In genomic region chr5:96471995-96472394, GRCm38 (mm10) we compare ENCODE assay signal across 19 mouse cellular contexts.
DNase-seq lines count a peak whose midpoint lies in the region; ATAC-seq and TF ChIP-seq lines count a peak whose summit lies in the region.
"Had no signal": no experiment of that assay in that cellular context is flagged by ENCODE, and none has a peak within 500 bp of the region (broad histone marks: within the 10 kb centered on the region; RNA-seq: fewer than 3 reads in every experiment).

No protein-coding gene starts in this region.

- H3K4me2 ChIP-seq in forebrain, embryonic 12.5 days: no peak overlapping the region
- no peak overlapping the region for H3K4me2 ChIP-seq in forebrain, embryonic 13.5 days
- H3K4me2 ChIP-seq in limb, embryonic 12.5 days: no peak overlapping the region
- H3K4me2 ChIP-seq: heart, embryonic 11.5 days; heart, embryonic 15.5 days; hindbrain, embryonic 13.5 days had no signal

- 0 out of 2 replicates have a peak overlapping the region, but pooled peaks have one; percentile 8 for H3K27ac ChIP-seq in forebrain, embryonic 12.5 days
- no peak overlapping the region for H3K27ac ChIP-seq in forebrain, embryonic 13.5 days
- H3K27ac ChIP-seq in kidney, adult 2 months (ENCODE audit: insufficient read depth, low read depth, low read length): no peak overlapping the region
- no peak overlapping the region for H3K27ac ChIP-seq in limb, embryonic 12.5 days
- H3K27ac ChIP-seq in limb, embryonic 10.5 days: no peak overlapping the region
- H3K27ac ChIP-seq: heart, adult 2 months; heart, embryonic 15.5 days; hindbrain, embryonic 13.5 days; hindbrain, postnatal 0 days had no signal

- H3K36me3 ChIP-seq in forebrain, embryonic 12.5 days (replicated peaks): no peaks in the 10 kb centered on the region
- H3K36me3 ChIP-seq in forebrain, embryonic 13.5 days (ENCODE audit: poor library complexity, severe bottlenecking): no peaks in the 10 kb centered on the region
- no peaks in the 10 kb centered on the region for H3K36me3 ChIP-seq in kidney, adult 2 months (ENCODE audit: control insufficient read depth, insufficient read depth, low read length)
- no peaks in the 10 kb centered on the region for H3K36me3 ChIP-seq in limb, embryonic 12.5 days
- H3K36me3 ChIP-seq in limb, embryonic 10.5 days: no peaks in the 10 kb centered on the region
- H3K36me3 ChIP-seq: heart, embryonic 15.5 days; hindbrain, embryonic 13.5 days had no signal

- ATAC-seq in forebrain, embryonic 12.5 days (ENCODE audit: low FRiP score): no peak
- no peak for ATAC-seq in forebrain, embryonic 13.5 days
- peak; percentile 6; the same call in 1 of the 2 replicates for ATAC-seq in limb, embryonic 12.5 days (ENCODE audit: insufficient number of reproducible peaks, insufficient read depth, low FRiP score, low TSS enrichment, low read depth)
- ATAC-seq: activated CD4-positive, CD25-positive, alpha-beta regulatory T cell, adult 4 months; hindbrain, postnatal 0 days; Patski had no signal

- H3K9me3 ChIP-seq in forebrain, embryonic 12.5 days: no peaks in the 10 kb centered on the region
- H3K9me3 ChIP-seq in forebrain, embryonic 13.5 days (replicated peaks): no peaks in the 10 kb centered on the region
- no peaks in the 10 kb centered on the region for H3K9me3 ChIP-seq in limb, embryonic 12.5 days
- H3K9me3 ChIP-seq in limb, embryonic 10.5 days (replicated peaks): no peaks in the 10 kb centered on the region
- H3K9me3 ChIP-seq: heart, embryonic 15.5 days; hindbrain, embryonic 13.5 days had no signal

- H3K9ac ChIP-seq in forebrain, embryonic 12.5 days: no peak overlapping the region
- H3K9ac ChIP-seq in forebrain, embryonic 13.5 days: no peak overlapping the region
- no peak overlapping the region for H3K9ac ChIP-seq in limb, embryonic 12.5 days (replicated peaks)
- H3K9ac ChIP-seq: heart, embryonic 15.5 days; hindbrain, embryonic 13.5 days had no signal

- TF ChIP-seq POLR2A in kidney, adult 2 months (IDR thresholded peaks at IDR 0.05; ENCODE audit: low read depth, low read length): no peak

- no peak for TF ChIP-seq CTCF in kidney, adult 2 months (conservative IDR thresholded peaks at IDR 0.05; ENCODE audit: insufficient read depth, insufficient read length, low read depth, low read length)

- peak; percentile 34 for DNase-seq in kidney, adult 2 months
- DNase-seq in kidney, postnatal 14 days: no peak
- no peak for DNase-seq in limb, embryonic 10.5 days (ENCODE audit: low spot score)
- DNase-seq in cerebellum, adult 9-10 months: no peak
- DNase-seq: adrenal gland, postnatal 14 days; cerebellum, adult 18-20 months; cerebellum, postnatal 10 days; gastrocnemius, postnatal 14 days; heart, adult 2 months; heart, postnatal 14 days had no signal

- 53% methylated on average over 3 of the region's 3 CpGs for WGBS in forebrain, embryonic 12.5 days
- WGBS in forebrain, embryonic 13.5 days: 49% methylated on average over 3 of the region's 3 CpGs
- WGBS in kidney, adult 2 months: 20% methylated on average over 3 of the region's 3 CpGs
- WGBS in limb, embryonic 12.5 days: 40% methylated on average over 3 of the region's 3 CpGs
- 50% methylated on average over 3 of the region's 3 CpGs for WGBS in limb, embryonic 10.5 days

- H3K27me3 ChIP-seq in forebrain, embryonic 12.5 days: no peaks in the 10 kb centered on the region
- H3K27me3 ChIP-seq in forebrain, embryonic 13.5 days: no peaks in the 10 kb centered on the region
- no peaks in the 10 kb centered on the region for H3K27me3 ChIP-seq in kidney, adult 2 months (replicated peaks; ENCODE audit: control insufficient read depth, insufficient read depth, low read length)
- H3K27me3 ChIP-seq in limb, embryonic 12.5 days: no peaks in the 10 kb centered on the region
- H3K27me3 ChIP-seq in limb, embryonic 10.5 days (ENCODE audit: low read depth, poor library complexity, severe bottlenecking): no peaks in the 10 kb centered on the region
- H3K27me3 ChIP-seq: heart, embryonic 15.5 days; hindbrain, embryonic 13.5 days; Patski had no signal

- no peak overlapping the region for H3K4me3 ChIP-seq in forebrain, embryonic 12.5 days (replicated peaks)
- H3K4me3 ChIP-seq in forebrain, embryonic 13.5 days: no peak overlapping the region
- H3K4me3 ChIP-seq in kidney, adult 2 months (ENCODE audit: insufficient read depth, low read depth, low read length): no peak overlapping the region
- no peak overlapping the region for H3K4me3 ChIP-seq in limb, embryonic 12.5 days (replicated peaks)
- H3K4me3 ChIP-seq in limb, embryonic 10.5 days: no peak overlapping the region
- H3K4me3 ChIP-seq: heart, adult 2 months; heart, embryonic 15.5 days; hindbrain, embryonic 13.5 days had no signal

- H3K4me1 ChIP-seq in forebrain, embryonic 12.5 days: no peaks in the 10 kb centered on the region
- no peaks in the 10 kb centered on the region for H3K4me1 ChIP-seq in forebrain, embryonic 13.5 days
- 0 out of 2 replicates have a peak, but pooled peaks cover 4% of the 10 kb centered on the region for H3K4me1 ChIP-seq in kidney, adult 2 months (ENCODE audit: control insufficient read depth, insufficient read depth, low read length)
- H3K4me1 ChIP-seq in limb, embryonic 12.5 days (replicated peaks): no peaks in the 10 kb centered on the region
- no peaks in the 10 kb centered on the region for H3K4me1 ChIP-seq in limb, embryonic 10.5 days
- H3K4me1 ChIP-seq: hindbrain, embryonic 13.5 days had no signal
